Mouse (Mus musculus): Measurements from ENCODE around the gene Sec14l1.
A peak's percentile ranks its signal among the peaks of the same experiment; 100 is the strongest.

Sec14l1 gene

GRCm38 (mm10) chr11:117183299-117183698, 68.3 kb downstream of the Sec14l1 start:
- no peak for DNase-seq (ENCODE audit: low spot score in 2 of 2)

GRCm38 (mm10) chr11:117183841-117184240, 68.9 kb downstream of the Sec14l1 start:
- DNase-seq (ENCODE audit: low spot score in 2 of 2), result no peak

GRCm38 (mm10) chr11:117185076-117185933, 70.3 kb downstream of the Sec14l1 start:
- no peak for DNase-seq (ENCODE audit: low spot score in 2 of 2)

GRCm38 (mm10) chr11:117191524-117191923, 76.6 kb downstream of the Sec14l1 start:
- DNase-seq (ENCODE audit: low spot score in 2 of 2), result no peak

GRCm38 (mm10) chr11:117194475-117194937, 79.5 kb downstream of the Sec14l1 start:
- DNase-seq (ENCODE audit: low spot score in 2 of 2), result peak; percentile 18 to 32

GRCm38 (mm10) chr11:117195616-117196015, 80.6 kb downstream of the Sec14l1 start:
- no peak for DNase-seq (ENCODE audit: low spot score in 2 of 2)

- no peak for DNase-seq (ENCODE audit: low spot score in 2 of 2)
These were observed 81.7 kb downstream of the Sec14l1 start for GRCm38 (mm10) chr11:117196681-117197080.

GRCm38 (mm10) chr11:117198122-117198521, 83.2 kb downstream of the Sec14l1 start:
- DNase-seq (ENCODE audit: low spot score in 2 of 2), result no peak

GRCm38 (mm10) chr11:117199282-117200175, 84.6 kb downstream of the Sec14l1 start, which contains the start of gene Sept9:
TSS of gene Sept9 (plus strand) at chr11:117199661.
- DNase-seq (ENCODE audit: low spot score in 2 of 2), result no peak

- DNase-seq (ENCODE audit: low spot score in 2 of 2), result no peak
These were observed 86.9 kb downstream of the Sec14l1 start for GRCm38 (mm10) chr11:117201846-117202245.

GRCm38 (mm10) chr11:117204606-117205005, 89.6 kb downstream of the Sec14l1 start:
- DNase-seq (ENCODE audit: low spot score in 2 of 2), result no peak

GRCm38 (mm10) chr11:117205042-117205441, 90.1 kb downstream of the Sec14l1 start:
- no peak for DNase-seq (ENCODE audit: low spot score in 2 of 2)

- DNase-seq (ENCODE audit: low spot score in 2 of 2), result no peak
These were observed 90.5 kb downstream of the Sec14l1 start for GRCm38 (mm10) chr11:117205447-117205846.

GRCm38 (mm10) chr11:117207436-117207835, 92.5 kb downstream of the Sec14l1 start:
- DNase-seq (ENCODE audit: low spot score in 2 of 2), result no peak

- no peak for DNase-seq (ENCODE audit: low spot score in 2 of 2)
These were observed 93.2 kb downstream of the Sec14l1 start for GRCm38 (mm10) chr11:117208151-117208673.
